Mouse (Mus musculus): Measurements from ENCODE around the gene Mmp24.

- TF ChIP-seq CTCF (IDR thresholded peaks at IDR 0.05; ENCODE audit: insufficient read depth, low read depth, low read length) (no peak), POLR2A (IDR thresholded peaks at IDR 0.05; ENCODE audit: insufficient read depth, low read depth, low read length) (no peak)
These were observed 632 bp downstream of the Mmp24 start for GRCm38 (mm10) chr2:155775685-155776263.
